Mouse (Mus musculus): ENCODE measurements around the gene Trim25. TPM values are rescaled to one million over a fixed set of nuclear protein-coding genes. Genes with fewer than 3 reads are reported as not detected.

The Trim25 gene
- total RNA-seq, 2 experiments from 2014 or later, result 5.9 to 9.0 TPM

GRCm38 (mm10) chr11:88998406-88998805 is 770 bp upstream of the Trim25 start:
- intact Hi-C loops (cut with DNase I), result no loop called here
- no peak for TF ChIP-seq CTCF (IDR thresholded peaks at IDR 0.05)
- H3K27ac ChIP-seq, result peak overlapping the region; percentile 88
- no peak for DNase-seq
- peak overlapping the region; percentile 73 for H3K4me3 ChIP-seq

GRCm38 (mm10) chr11:88999723-89000526 is 749 bp downstream of the Trim25 start:
- Histone ChIP-seq H3K4me3 (peak overlapping the region; percentile 73), H3K27ac (peak overlapping the region; percentile 88)
- DNase-seq, result no peak
- intact Hi-C loops (cut with DNase I), result no loop called here
- TF ChIP-seq CTCF (IDR thresholded peaks at IDR 0.05), result no peak

GRCm38 (mm10) chr11:89000527-89000819 is 1.3 kb downstream of the Trim25 start:
- no peak for TF ChIP-seq CTCF (IDR thresholded peaks at IDR 0.05)
- peak overlapping the region; percentile 88 for H3K27ac ChIP-seq
- intact Hi-C loops (cut with DNase I), result no loop called here

GRCm38 (mm10) chr11:89001569-89001968 is 2.4 kb downstream of the Trim25 start:
- no peak for TF ChIP-seq CTCF (IDR thresholded peaks at IDR 0.05)
- DNase-seq, result no peak
- Histone ChIP-seq H3K4me3 (peak overlapping the region; percentile 73), H3K27ac (peak overlapping the region; percentile 88)
- intact Hi-C loops (cut with DNase I), result no loop called here

More at GRCm38 (mm10) chr11:89000527-89000819, 1.3 kb downstream of the Trim25 start:
- peak overlapping the region; percentile 73 for H3K4me3 ChIP-seq
- DNase-seq, result no peak

- no peak for TF ChIP-seq CTCF (IDR thresholded peaks at IDR 0.05)
- peak overlapping the region; percentile 73 for H3K4me3 ChIP-seq
- peak overlapping the region; percentile 73 for H3K27ac ChIP-seq
- DNase-seq, result no peak
- intact Hi-C loops (cut with DNase I), result no loop called here
Observed at GRCm38 (mm10) chr11:89002068-89002467, 2.9 kb downstream of the Trim25 start.

- H3K4me3 ChIP-seq, result peak overlapping the region; percentile 73
- no peak for TF ChIP-seq CTCF (IDR thresholded peaks at IDR 0.05)
- peak overlapping the region; percentile 73 for H3K27ac ChIP-seq
- DNase-seq, result peak; percentile 43
- intact Hi-C loops (cut with DNase I), result no loop called here
Observed at GRCm38 (mm10) chr11:89002621-89003020, 3.4 kb downstream of the Trim25 start.

GRCm38 (mm10) chr11:89003078-89003477 is 3.9 kb downstream of the Trim25 start:
- intact Hi-C loops (cut with DNase I), result no loop called here
- Histone ChIP-seq H3K4me3 (peak overlapping the region; percentile 73), H3K27ac (peak overlapping the region; percentile 73)
- TF ChIP-seq CTCF (IDR thresholded peaks at IDR 0.05), result no peak
- no peak for DNase-seq

- Histone ChIP-seq H3K27ac (peak overlapping the region; percentile 73), H3K4me3 (peak overlapping the region; percentile 73)
- no peak for TF ChIP-seq CTCF (IDR thresholded peaks at IDR 0.05)
- peak; percentile 37 for DNase-seq
- intact Hi-C loops (cut with DNase I), result no loop called here
Observed at GRCm38 (mm10) chr11:89003726-89004125, 4.5 kb downstream of the Trim25 start.

GRCm38 (mm10) chr11:89005473-89005872 is 6.3 kb downstream of the Trim25 start:
- no peak overlapping the region for H3K27ac ChIP-seq
- TF ChIP-seq CTCF (IDR thresholded peaks at IDR 0.05), result no peak
- intact Hi-C loops (cut with DNase I), result no loop called here

GRCm38 (mm10) chr11:89006404-89006803 is 7.2 kb downstream of the Trim25 start:
- H3K27ac ChIP-seq, result no peak overlapping the region
- DNase-seq, result no peak
- no peak for TF ChIP-seq CTCF (IDR thresholded peaks at IDR 0.05)
- intact Hi-C loops (cut with DNase I), result no loop called here
- H3K4me3 ChIP-seq, result no peak overlapping the region

More at GRCm38 (mm10) chr11:89005473-89005872, 6.3 kb downstream of the Trim25 start:
- DNase-seq, result no peak
- H3K4me3 ChIP-seq, result no peak overlapping the region

- intact Hi-C loops (cut with DNase I), result no loop called here
- DNase-seq, result no peak
- Histone ChIP-seq H3K4me3 (no peak overlapping the region), H3K27ac (no peak overlapping the region)
- TF ChIP-seq CTCF (IDR thresholded peaks at IDR 0.05), result no peak
Observed at GRCm38 (mm10) chr11:89007582-89007981, 8.4 kb downstream of the Trim25 start.

GRCm38 (mm10) chr11:89009066-89009465 is 9.9 kb downstream of the Trim25 start:
- intact Hi-C loops (cut with DNase I), result no loop called here
- TF ChIP-seq CTCF (IDR thresholded peaks at IDR 0.05), result no peak
- Histone ChIP-seq H3K27ac (no peak overlapping the region), H3K4me3 (no peak overlapping the region)
- no peak for DNase-seq

- Histone ChIP-seq H3K4me3 (no peak overlapping the region), H3K27ac (no peak overlapping the region)
- intact Hi-C loops (cut with DNase I), result no loop called here
- DNase-seq, result no peak
- no peak for TF ChIP-seq CTCF (IDR thresholded peaks at IDR 0.05)
Observed at GRCm38 (mm10) chr11:89009496-89009895, 10.3 kb downstream of the Trim25 start.

- H3K4me3 ChIP-seq, result no peak overlapping the region
- no peak for TF ChIP-seq CTCF (IDR thresholded peaks at IDR 0.05)
- H3K27ac ChIP-seq, result no peak overlapping the region
- intact Hi-C loops (cut with DNase I), result no loop called here
- DNase-seq, result no peak
Observed at GRCm38 (mm10) chr11:89012241-89012640, 13.1 kb downstream of the Trim25 start.

Data from gastrocnemius, adult 2 months (tissue).